Mouse (Mus musculus): ENCODE measurements around the gene Cgrrf1.

GRCm38 (mm10) chr14:46815640-46816039 lies 16.3 kb upstream of the Cgrrf1 start:
- TF ChIP-seq CTCF (IDR thresholded peaks at IDR 0.05; ENCODE audit: control insufficient read depth, insufficient read depth, insufficient replicate concordance, low read depth, low read length) (no peak), POLR2A (IDR thresholded peaks at IDR 0.05; ENCODE audit: control insufficient read depth, low read depth, low read length) (no peak)
